Mouse (Mus musculus) kidney, adult 2 months (tissue): Measurements from ENCODE around the gene Col5a1.

Experiments
- CTCF ChIP-seq: fragments of 200-500 bp; conservative IDR thresholded peaks from 2 replicates; pipeline ENCODE4 v1.5.1; 2011; ENCODE audit warnings: low read depth, mild to moderate bottlenecking, control low read depth, low read length, moderate library complexity, mixed read lengths; ENCODE audit not compliant: insufficient read depth, insufficient read length
- POLR2A ChIP-seq: fragments of 200-500 bp; IDR thresholded peaks from one replicate; pipeline ENCODE4 v1.6.1; 2011; ENCODE audit warnings: low read depth, low read length, control low read depth

DNA sequence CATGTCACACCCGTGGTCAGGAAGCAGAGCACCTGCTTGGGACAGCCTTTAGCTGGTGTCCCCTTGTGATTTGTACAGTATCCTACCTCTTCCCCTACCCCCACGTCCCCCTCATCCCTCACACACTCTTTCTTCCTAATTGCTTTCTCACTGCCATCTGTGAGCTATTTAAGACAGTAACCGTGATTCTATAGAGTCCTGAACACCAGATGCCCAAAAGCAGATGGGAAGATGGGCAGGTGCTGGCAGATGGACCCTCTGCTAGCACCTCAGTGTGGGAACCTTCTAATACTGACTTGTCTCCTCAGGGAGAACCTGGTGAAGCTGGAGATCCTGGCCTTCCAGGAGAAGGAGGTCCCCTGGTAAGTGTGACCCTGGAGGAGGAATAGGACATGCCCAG lies 126.1 kb downstream of the Col5a1 start:
- TF ChIP-seq CTCF = no peak
- TF ChIP-seq POLR2A = no peak
